Mouse (Mus musculus) spleen, postnatal 4 days (tissue): Measurements from ENCODE around the gene Etfa.

Experiments
- DNase-seq, 2 experiments: peaks; one replicate each; pipeline ENCODE4 v3.0.0; 2022; ENCODE audit warnings: low spot score in 2 of 2

The Etfa gene

GRCm38 (mm10) chr9:55511521-55511993, 486 bp downstream of the Etfa start:
- DNase-seq: peak in 1 of 2 experiments; percentile 65

GRCm38 (mm10) chr9:55510651-55511235, 1.3 kb downstream of the Etfa start:
- no peak for DNase-seq

DNA sequence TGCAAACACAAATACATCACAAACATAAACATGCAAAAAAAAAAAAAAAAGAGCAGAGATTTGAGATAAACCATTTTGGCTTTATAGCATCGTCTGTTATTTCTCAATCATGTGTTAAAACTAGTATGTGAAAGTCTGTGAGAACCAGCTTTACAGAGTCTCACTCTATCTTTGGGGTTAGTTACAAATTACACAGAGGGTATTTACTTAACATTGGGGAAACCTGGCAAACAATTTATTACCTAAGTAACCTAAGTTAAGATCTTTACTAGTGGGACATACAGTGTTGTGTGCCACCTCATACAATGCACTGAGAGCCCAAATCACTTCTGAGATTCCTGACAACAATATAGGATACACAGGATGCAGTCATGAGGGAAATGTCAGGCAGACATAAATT, 2.3 kb downstream of the Etfa start:
- DNase-seq: no peak

GRCm38 (mm10) chr9:55508701-55509100, 3.3 kb downstream of the Etfa start:
- no peak for DNase-seq

DNA sequence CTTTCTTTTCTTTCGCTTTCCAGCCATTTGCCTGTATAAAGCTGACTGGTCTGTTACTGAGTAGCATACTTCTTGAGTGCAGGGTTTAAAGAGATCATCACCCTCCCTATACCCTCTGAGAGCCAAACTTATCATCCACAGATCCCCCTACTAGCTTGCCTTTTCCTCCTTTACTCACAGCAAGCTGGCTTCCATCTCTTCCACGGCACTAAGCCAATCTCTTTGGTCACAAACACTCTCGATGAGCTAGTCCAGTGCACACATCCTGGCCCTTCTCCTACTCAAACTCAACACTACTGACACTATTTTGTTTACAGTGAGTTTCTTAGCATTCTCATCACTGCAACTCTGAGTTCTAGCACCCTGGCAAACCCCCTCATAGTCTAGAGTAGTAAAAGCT, 4.1 kb downstream of the Etfa start:
- DNase-seq: no peak

- no peak for DNase-seq
These were observed 29.9 kb downstream of the Etfa start for GRCm38 (mm10) chr9:55482116-55482515.

DNA sequence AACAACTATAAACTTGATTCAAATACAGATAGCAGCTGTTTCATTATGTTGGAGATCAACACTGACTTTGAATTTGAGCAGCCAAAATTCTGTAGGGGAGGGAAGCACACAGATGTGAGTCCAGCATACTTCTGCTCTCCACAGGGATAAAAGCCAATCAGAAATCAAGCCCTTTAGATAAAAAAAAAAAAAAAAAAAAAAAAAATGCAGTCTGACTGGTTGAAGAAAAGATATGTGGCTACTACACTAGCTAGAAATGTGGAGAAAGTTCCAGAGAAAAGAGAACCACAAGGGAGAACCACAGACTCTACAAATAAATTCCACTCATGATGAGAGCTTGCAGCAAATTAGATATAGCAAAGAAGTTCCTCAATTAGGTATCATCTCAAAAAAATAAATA, 33.3 kb downstream of the Etfa start:
- no peak for DNase-seq

DNA sequence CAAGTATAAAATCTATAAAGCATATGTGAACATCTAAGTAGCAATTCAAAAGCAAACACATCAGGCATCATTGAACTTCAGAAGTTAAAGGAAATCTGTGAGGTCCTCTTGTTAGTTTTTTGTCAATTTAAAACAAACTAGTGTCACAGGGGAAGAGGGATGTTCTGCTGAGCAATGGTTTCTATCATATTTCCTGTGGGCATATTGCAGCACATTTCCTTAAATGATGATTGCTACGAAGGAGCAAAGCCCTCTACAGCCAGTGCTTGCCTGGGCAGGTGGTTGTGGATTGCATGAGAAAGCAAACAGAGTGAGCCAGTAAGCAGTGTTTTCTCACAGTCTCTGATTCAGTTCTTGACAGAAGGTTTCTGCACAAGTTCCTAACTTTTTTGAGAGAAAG, 36.0 kb downstream of the Etfa start:
- DNase-seq: no peak

DNA sequence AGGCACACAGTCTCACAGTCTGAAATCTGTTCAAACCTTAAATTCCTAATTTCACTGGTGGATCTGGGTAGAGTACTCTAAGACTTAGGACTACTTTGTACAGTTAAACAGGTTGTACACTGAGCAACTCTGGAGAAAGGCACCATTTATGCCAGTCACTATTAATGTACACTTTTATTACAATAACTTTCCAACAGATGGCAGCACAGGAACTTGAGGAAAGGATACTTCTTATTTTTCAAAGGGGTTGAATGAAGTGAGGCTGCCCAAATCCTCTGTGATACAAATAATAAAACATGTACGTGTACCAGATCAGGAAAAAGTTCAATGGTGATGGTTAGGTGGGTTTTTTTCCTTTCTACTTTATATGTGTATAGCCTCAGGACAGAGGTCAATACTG, 43.6 kb downstream of the Etfa start:
- no peak for DNase-seq

- no peak for DNase-seq
These were observed 58.7 kb downstream of the Etfa start for GRCm38 (mm10) chr9:55453366-55453765.

GRCm38 (mm10) chr9:55452906-55453305, 59.1 kb downstream of the Etfa start:
- no peak for DNase-seq

DNA sequence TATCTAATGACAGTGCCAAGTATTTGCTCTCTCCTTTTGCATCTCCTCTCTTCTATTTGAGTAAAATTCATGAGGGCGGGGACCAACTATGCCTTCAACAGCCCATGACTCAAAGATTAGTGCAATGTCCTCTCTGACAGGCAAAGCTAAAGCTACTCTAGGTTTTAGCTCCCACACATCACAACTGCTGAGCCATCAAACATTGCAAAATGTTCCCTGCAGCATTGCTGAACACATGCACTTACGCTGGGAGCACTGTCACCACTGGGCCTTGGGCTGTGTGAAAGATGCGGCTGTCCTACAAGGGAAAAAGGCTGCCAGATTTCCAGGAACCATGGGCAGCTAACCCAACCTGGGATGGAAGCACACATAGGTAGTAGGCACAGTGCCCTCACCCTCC, 60.6 kb downstream of the Etfa start:
- no peak for DNase-seq

DNA sequence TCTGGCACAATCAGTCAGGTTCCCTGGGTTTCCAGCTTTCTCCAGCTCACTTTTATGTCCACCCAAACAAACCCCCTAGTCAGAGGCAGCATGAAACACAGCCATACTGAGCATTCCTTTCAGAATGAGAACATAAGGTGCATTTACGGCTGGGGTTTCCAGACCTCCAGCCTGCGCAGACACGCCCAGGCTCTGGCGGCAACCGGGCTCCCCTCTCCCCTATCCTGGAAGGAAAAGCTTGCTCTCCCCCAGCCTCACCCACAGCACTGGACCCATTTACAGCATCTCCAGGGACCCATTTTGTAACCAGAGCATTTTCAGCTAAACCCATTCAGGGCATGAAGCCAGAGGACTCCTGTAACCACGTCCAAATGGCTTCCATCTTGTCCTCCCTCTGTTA, 62.0 kb downstream of the Etfa start:
- DNase-seq: peak in 1 of 2 experiments; percentile 54

DNA sequence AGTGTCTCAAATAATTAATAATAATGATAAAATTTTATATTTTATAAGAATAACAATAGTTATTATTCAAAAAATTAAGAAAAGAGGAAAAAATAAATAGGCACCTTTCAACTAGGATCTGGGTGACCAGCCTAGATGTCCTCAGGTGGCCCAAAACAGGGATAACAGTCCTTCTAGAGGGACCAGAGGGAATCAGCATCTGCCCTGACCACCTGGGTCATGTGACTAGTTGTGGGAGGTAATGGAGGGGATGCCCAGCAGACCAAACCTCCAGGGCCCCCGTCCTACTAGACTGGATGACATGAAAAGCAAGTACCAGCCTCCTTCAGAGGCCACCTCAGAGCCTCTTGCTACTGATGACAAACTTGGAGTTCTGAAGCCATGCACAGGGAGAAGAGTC, 62.9 kb downstream of the Etfa start:
- peak in 1 of 2 experiments; percentile 51 for DNase-seq

- DNase-seq: no peak
These were observed 64.5 kb downstream of the Etfa start for GRCm38 (mm10) chr9:55447509-55447908.

GRCm38 (mm10) chr9:55439206-55439780, 72.8 kb downstream of the Etfa start:
- no peak for DNase-seq

DNA sequence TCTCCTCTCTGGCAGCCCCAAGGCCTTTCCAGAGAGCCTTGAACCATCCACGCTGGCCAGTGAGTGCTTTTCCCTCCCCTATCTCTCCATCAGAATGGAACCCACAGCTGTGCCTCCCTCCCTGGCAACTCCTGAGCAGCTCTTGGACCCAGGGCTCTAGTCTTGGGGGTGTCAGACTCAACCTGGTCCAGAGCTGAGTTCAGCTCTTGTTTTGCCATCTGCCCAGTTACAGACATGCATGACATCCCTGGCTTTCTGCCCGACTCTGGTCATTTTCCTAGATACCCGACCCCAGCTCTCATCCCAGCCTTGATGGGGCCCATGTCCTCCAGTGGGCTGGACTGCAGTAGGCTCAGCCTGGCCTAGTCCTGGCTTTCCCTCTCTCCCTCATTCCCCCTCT, 73.6 kb downstream of the Etfa start:
- no peak for DNase-seq

GRCm38 (mm10) chr9:55433875-55434274, 78.2 kb downstream of the Etfa start:
- no peak for DNase-seq

DNA sequence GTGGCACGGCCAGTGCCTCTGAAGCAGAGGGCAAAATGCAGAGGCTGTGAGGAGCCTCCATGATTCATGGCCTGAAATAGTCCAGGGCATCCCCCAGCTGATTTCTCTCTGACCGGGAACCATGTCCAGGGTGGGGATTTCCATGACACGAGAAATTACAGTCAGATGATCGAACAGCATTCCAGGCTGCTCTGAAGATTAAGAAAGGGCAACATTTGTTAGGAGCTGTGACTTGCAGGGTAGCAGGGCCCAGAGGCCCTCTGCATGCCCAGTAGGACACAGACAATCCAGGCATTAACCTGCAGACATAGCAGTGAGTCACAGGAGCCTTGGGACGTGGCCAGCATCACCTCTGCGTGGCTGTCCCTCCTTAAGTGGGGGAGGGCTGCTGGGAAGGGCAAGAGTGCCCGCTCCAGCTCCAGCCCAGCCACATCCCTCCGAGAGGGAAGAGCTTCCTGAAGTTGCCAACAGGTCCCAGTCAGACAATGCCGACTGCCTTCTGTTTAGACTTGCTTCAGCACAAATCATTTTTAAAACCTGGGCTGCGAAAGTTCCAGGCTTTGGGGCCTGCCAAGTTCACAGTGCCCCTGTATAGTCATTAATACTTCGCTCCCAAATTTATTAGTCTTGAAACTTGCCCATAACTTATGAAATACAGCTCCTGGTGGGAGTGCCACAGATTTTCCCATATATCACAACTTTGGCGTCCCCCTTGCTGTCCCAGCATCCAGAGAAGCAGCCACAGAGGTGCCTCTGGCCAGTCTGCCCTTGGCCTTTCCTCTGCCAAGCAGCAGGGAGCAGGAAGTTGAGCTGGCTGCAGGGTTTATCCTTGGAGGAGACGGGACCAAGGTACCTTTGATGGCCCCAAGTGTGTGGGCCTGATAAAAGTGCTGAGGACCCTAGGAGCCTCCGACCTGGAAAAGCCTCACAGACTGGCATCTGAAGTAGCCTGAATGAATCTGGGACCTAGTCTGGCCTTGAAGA, 79.4 kb downstream of the Etfa start:
- DNase-seq: no peak

GRCm38 (mm10) chr9:55430133-55430532, 81.9 kb downstream of the Etfa start:
- no peak for DNase-seq

GRCm38 (mm10) chr9:55429242-55429975, 82.6 kb downstream of the Etfa start:
- peak; percentile 61 to 78 for DNase-seq

- DNase-seq: no peak
These were observed 86.7 kb downstream of the Etfa start for GRCm38 (mm10) chr9:55425271-55425810.
